Mouse (Mus musculus): Measurements from ENCODE around the gene Ankrd45.
"Not testable (repeated sequence)": the region's sequence is repeated elsewhere in the genome, so short reads cannot be mapped to it uniquely, and the experiment has no call there.

The Ankrd45 gene

DNA sequence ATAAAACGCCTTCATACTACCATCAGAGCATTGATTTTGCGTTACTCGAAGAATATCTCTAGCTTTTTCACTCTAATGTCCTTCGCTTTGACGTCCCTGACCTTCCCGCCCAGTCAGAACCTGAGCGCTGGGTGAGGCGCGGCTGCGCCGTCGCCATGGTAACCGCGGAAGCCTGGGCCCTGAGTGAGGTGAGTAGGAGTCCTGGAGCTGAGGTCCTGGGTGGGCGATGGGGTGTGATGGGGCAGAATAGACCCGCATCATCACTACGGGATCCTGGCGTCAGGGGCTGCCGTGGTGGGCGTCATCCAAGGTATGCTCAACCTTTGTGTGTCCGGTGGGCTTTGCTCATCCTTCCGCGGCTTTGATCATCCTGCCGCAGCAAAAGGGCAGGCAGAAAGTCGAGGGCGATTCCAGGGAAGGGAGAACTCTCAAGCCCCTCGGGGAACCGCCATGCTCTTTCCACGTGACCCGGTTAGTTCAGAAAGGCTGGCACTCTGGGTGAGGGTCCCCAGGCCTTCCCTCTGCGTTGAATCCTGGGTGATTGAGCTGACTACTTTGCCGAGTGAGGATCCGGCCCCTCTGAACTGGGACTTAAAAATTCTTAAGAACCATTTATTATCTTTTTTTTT is at the start of gene Ankrd45:
TSS of gene Ankrd45 (plus strand) at position 161 of the 629 bp plus-strand sequence.
- DNase-seq (ENCODE audit: low read depth): no peak

DNA sequence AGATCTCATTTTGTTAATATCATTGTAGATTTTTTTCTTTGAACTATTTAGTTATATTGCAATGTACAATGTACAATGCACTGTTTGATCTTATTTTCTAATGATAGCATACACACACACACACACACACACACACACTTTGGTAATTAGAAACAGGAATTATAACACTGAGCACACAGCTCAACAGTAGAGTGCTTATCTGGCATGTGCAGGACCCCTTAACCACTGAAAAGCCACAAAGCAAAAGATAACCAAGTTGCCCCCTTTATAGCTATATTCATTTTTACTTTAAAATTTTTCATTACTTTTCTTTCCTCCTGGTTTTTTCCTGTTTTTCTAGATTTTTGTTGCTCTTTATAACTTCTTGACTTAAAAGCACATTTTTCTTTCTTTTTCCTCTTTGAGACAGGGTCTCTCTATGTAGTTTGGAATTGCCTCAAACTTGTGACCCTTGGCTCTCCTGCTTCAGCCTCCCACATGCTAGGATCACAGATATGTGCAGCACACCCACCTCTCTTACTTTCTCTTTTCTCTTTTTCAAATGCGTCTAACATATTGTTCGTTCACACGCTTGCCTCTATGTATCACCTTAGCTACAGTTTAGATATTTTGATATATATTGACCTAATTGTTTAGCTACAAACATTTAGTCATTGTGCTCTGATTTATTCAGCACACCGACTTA is 42.6 kb upstream of the Ankrd45 start:
- no peak for DNase-seq (ENCODE audit: low read depth)

DNA sequence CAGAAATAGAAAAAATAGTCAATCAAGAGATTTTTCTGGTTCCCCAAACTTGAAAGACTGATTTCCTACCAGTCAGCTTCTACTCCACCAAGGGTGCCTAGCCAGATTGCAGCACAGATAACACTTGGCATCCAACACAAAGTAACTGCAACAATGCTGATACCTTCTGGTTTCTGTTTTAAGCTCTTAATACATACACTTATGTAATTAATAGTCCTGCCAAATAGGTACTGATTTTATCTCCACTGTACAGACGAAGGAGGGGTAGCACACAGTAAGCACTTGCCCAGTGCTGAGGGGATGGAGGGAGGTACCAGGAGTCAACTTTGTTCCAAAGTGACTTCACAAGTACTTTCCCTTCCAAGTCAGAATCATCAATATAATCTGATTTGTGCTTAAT is 38.6 kb upstream of the Ankrd45 start:
- no peak for DNase-seq (ENCODE audit: low read depth)

DNA sequence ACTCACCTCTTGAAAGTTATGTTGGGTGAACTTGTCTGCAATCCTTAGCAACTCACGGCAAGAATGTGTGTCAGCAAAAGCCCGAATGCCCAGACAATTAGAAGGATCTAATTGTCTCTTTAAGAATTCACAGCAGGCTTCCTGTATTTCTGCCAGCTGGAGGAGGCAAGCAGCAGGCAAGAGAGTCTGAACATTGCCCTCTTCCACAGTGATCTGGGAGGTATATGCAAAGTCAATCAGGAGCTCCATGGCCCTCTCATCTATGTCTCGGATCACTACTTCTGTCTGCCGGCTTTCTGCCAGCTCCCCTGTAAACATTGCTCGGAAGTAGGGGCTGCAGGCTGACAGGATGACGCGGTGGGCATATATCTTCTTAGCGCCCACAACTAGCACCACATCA is 33.3 kb upstream of the Ankrd45 start:
- no peak for DNase-seq (ENCODE audit: low read depth)

DNA sequence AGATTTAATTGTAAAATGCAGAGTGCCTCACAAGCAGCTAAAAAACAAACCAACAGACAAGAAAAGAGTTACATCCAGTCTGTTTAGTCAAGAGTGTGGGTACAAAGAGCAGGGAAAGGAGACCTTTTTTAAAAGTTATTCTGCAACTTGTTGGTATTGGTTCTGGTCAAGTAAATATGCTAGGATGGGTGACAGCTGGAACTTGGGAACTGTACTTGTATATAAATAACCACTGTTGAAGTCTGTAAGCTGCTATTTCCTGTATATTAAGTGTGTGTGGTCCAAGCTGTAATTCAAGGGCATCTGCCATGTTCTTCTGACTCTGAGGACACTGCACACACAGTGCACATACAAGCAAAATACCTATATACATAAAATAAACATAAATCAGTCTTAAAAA is 27.9 kb upstream of the Ankrd45 start:
- DNase-seq (ENCODE audit: low read depth): no peak

DNA sequence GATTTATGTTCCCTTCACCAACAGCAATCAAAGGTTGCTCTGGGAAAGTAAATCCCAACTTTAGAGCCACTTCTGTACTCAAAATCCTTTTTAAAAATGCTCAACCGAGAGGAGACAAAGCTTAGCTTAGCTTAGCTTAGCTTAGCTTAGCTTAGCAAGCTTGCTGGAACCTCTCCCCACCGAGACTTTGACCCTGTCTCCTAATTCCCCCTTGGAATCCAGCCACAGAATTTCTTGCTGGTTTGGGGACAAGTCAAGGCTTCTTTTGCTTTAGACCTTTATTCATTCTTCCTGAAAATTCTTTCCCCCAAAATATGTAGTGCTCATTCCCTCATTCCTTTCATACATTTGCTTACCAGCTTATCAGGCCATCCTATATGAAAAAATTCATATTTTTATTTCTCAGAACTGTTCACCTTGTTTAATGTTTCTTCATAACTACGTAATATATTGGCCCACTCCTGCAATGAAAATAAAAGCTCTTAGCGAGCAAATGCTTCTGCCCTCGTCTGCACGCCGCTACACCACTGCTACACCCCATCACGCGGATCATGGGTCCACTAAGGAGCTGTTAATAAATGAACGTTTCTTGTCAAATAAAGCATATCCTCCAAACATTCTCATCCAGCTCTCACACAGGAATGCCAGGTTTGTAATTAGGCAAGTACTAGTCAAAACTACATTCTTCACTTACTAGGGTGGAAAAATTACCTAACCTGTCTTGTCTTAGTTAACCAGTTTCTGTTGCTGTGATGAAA is 19.7 kb upstream of the Ankrd45 start:
- DNase-seq (ENCODE audit: low read depth): no peak

DNA sequence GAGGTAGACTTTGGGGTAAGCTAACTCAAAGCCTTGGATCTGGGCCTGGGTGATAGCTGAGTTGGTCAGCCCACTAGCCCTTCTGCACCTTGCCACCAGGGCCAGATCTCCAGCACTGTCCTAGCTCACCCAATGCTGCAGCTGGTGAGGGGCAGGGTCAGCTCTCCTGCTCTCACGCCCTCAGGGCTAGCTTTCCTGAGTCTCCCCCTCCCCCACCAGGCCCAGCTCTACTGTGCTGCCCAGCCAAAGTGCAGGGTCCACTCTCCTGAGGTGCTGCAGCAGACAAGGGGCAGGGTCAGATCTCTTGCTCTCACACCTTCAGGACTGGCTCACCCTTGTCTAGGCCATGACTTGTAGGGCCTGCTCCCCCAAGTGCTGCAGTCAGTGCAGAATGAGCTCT is 16.0 kb upstream of the Ankrd45 start:
- no peak for DNase-seq (ENCODE audit: low read depth)

DNA sequence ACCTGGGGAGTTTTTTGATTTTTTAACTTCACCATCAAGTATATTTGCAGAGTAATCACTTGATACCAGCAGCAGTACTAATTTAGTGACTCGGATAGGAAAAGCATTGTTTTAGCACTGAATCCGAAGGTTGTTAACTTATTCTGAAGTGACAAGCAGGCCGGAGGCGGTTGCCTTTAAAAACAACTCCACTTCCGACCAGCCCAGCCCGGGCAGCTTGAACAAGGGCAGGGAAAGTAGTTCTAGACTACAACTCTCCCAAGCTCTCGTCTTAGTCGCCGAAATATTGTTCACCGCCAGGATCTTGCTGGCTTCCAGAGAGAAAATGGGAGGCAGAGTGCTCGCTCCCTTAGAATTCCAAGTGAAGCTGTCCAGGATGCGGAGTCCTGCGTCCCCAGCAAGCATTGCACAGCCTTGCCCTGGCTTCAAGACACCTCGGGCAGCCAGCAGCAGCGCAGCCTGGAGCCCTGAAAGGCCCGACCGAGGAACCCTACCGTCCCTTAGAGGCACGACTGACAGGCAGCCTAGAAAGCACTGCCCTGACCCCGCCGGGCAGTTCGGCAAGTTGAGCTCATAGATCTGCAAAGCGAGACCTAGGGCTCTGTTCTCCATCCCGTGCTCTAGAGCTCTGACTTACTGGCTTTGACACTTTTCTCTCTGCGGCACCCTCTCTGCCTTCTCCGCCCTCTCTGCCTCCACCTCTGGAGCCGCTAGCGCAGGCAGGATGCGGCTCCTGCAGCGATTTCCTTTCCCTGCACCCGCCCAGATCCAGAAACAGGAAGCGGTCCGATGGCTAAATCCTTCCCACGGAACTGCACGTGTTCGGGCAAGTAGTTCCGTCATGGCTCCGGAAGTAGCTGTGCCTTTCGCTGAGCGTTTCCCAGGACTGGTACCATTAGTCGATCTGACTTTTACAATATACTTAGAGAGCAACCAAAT is 11.5 kb upstream of the Ankrd45 start, which contains the start of gene Klhl20:
TSS of gene Klhl20 (minus strand) at position 786 of the 939 bp plus-strand sequence.
- DNase-seq (ENCODE audit: low read depth): peak; percentile 96

DNA sequence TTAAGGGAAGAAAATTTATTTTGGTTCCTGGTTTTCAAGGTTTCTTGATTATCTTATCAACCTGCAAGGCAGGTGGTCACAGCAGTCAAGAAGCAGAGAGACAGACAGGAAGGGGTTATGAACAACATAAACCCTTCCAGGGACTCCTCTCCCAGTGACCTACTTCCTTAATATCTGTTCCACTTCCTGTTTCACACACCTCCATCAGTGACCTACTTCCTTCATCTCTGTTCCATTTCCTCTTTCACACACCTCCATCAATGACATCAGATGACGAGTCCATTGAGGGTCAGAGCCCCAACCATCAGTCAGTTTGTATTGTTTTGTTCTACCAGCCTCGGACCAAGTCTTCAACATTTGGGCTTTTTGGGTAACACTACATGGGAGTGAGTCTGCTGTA is 3.0 kb upstream of the Ankrd45 start:
- no peak for DNase-seq (ENCODE audit: low read depth)

DNA sequence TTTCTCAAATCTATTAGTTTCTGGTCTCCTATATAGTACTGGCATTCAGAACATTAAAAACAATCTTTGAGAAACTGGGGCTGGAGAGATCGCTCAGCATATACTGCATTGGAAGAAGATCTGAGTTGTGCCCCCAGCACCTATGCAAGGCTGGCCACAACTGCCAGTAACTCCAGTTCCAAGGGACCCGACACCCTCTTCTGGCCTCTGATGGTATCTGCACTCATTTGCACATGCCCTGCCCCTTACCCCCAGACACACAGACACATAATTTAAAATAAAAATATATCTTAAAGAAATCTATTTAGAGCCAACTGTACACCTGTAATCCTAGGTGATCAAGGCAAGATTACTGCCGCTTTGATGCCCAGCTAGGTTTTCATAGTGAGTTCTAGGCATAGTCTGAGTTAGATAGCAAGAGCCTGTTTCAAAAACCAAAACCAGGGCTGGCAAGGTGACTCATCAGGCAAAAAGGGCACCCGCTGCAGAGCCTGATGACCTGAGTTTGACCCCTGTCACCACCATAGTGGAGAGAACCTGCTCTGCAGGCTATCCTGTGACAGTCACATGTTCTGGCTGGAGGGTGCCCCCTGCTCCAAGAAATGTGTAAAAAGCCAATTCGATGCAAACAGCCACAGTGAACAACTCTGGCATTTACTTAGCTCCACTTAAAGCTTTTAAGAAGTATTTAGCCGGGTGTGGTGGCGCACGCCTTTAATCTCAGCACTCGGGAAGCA is 2.3 kb upstream of the Ankrd45 start:
- DNase-seq (ENCODE audit: low read depth): peak; percentile 67

DNA sequence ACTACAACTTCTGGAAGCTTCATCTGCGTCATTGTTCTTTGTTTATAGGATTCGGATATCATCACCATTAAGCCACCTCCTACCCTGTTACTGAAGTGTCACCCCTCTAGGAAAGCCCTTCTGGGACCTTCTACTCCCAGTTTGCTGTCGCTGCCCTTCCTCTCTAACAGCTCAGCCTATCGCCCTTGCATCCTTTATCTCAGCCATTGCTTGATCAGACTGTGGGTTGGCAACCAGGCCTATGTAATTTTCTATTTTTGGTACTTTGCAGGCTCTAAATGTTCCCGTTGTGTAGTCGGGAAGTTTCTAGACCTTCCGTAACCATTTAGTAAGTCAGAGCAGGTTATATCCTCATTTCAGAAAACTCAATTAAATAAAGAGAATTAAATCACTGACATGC is 725 bp downstream of the Ankrd45 start:
- DNase-seq (ENCODE audit: low read depth): no peak

DNA sequence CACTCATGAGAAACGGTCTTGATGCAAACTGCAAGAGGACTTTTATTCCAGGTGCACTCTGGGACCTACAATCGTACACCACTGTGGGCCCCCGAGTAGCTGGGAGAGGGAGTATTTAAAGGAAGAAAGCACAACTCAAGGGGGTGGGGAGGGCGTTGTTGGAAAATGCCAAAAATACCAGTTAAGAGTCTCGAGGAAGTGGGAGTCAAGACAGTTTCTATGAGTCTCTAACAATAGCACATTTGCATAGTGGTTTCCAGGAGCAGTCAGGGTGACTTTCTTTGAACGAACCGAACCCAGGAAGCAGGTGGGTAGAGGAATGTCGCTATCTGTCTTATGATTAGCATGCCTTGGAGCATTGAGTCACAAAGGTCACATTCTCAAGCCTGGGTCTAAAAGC is 3.1 kb downstream of the Ankrd45 start:
- not testable (repeated sequence) for DNase-seq (ENCODE audit: low read depth)

DNA sequence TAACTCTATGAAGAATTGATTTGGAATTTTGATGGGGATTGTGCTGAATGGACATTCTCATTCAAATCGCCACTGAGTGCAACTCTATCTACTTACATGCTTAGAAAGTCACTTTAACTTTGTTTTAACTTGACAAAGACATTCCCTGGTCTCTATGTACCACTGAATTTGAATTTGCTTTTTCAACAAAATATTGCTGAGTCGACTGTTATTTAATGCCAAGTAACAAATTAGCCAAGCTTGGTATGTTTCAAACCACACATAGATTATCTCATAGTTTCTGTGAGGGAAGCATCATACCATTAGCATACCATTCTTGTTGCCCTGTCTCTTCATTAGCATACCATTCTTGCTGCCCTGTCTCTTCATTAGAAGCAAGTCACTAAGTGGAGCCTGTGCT is 5.4 kb downstream of the Ankrd45 start:
- DNase-seq (ENCODE audit: low read depth): no peak

DNA sequence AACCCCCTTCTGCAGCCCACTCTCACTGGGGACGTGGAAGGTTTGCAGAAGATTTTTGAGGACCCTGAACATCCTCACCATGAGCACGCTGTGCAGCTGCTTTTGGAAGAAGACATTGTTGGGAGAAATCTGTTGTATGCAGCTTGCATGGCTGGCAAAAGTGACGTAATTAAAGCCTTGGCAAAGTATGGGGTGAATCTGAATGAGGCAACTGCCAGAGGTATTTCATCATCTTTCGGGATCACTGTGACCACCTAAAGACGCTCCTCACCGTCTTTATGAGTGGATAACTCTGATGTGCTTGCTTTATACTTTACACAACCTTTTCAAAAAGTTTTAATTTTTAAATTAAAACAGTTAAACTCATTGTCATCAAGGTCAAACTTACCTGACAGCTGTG is 8.6 kb downstream of the Ankrd45 start:
- DNase-seq (ENCODE audit: low read depth): peak; percentile 26

DNA sequence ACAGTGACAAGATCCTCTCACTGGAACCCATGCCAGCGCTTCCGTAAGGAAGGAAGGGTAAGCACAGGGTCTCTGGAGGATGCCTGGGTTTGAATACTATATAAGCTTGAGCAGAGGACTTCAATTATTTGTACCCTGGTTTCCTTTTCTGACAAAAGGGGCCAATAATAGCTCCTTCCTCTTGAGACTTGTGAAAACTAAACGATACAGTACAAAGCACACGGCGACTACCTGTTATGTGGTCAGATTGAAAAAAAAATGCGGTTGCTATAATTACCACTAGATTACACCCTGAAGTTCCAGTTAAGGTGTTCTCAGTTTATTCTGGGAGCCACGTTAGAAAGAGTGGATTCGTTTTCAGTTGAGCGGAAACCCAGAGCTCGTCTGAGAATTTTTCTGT is 14.1 kb downstream of the Ankrd45 start:
- no peak for DNase-seq (ENCODE audit: low read depth)

DNA sequence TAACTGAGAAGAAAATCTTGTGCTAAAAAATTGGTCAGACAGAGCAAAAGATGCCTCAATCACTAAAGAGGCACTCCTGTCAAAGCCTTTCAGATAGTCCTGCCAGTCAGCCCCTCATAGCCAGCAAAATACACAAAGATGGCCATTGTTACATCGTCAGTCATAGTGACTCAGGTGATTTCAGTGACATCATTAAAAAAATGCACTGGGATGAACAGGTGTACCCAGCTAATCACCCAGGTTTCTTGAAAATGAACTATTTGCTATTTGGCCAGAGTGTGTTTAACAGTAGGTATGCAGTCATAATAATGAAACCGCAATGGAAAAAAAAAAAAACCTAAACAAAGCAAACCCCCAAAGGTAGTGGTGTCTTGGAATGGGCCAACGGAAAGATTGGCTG is 16.7 kb downstream of the Ankrd45 start, which contains the start of gene Tex50:
TSS of gene Tex50 (minus strand) at position 101 of the 400 bp plus-strand sequence.
- no peak for DNase-seq (ENCODE audit: low read depth)

DNA sequence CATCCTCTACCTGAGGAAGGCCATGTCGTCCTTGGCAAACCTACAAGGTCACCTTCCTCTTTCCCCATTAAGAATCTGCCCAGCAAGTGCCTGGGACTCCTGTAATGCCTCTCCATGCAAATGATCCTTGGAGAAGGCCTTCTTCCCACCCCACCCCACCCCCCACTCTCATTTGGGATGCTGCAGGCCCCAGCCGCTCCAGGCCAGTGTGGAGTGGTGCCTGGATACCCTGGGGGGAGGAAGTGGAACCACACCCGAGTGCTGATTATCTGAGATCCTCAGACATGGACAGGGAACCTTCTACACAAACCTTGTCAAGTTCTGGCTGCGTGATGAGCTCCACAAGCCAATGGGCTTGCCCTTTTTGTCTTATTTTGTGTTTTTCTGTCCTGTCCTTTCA is 17.8 kb downstream of the Ankrd45 start:
- no peak for DNase-seq (ENCODE audit: low read depth)

DNA sequence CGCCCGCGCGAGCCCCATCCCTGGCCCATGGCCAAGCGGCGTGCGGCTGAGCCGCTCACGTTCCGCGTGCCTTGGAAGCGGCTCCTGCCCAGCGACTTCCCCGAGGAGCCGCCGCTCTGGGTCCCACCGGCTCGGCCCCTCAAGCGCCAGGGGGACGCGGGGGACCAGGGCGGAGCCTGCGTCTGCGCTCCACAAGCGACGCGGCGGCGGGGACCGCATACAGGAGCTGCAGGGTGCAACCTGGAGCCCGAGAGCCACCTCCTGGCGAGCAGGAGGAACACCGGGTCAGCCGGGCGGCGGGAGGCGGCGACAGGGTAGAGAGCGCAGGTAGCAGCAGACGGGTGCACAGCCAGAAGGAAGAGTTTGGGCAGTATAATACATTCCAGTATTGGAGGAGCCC is 28.2 kb downstream of the Ankrd45 start:
- no peak for DNase-seq (ENCODE audit: low read depth)

DNA sequence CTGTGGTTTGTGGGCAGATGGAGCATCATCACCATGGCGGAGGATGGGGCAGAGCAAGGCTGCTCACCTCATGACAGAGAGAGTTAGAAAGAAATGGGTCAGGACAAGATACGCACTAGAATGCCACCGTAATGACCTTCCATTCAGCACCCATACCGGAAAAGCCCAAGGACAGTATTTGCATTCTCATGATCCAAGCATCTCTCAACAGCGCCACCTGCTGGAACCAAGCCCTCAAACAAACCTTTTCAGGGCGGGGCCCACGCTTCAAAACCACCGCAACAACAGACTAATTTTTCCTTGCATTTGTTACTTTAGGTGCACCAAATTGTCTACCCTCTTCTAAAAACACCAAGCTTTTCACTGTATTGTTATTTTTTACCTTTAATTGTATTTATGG is 38.2 kb downstream of the Ankrd45 start:
- peak; percentile 81 for DNase-seq (ENCODE audit: low read depth)

DNA sequence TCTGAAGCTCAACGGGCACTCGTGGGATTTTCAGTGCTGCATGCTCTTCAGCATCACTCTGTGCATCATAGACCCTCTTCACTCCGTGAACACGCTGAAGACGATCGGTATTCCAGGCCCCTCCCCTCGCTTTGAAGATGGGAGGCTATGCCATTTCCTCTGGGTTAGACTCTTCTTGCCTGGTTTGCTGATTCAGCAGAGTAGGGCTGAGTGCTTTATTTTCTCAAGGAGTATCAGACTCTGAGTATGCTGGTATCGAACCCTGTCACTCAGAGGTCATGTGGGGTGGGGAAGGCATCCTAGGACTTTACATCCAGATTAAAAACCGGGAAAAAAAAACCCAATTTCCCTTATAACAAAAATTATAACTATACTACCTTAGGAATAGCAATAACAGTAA is 39.9 kb downstream of the Ankrd45 start:
- DNase-seq (ENCODE audit: low read depth): no peak

DNA sequence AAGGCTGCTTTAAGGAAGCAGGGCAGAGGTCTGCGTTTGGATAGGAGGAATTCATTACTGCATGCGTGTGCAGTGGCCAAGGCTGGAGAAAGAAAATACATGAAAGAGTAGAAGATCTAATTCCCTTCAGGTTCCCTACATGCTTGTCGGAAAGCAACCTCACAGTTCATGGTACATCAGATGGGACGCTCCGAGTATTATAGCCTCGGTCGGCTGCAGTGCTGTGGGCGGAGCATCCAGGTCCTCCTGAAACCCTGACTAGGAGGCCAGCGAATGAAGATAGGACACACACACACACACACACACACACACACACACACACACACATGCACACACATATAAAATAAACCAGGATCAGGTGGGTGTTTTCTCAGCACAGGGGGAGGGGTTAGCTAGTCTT is 41.2 kb downstream of the Ankrd45 start:
- no peak for DNase-seq (ENCODE audit: low read depth)

Measured in 416B (cell line).